Mouse (Mus musculus) kidney, adult 18-20 months (tissue): ENCODE data around the gene Isl2.

Source experiments
- DNase-seq: peaks from one replicate; pipeline ENCODE4 v3.0.0; 2021

Isl2 gene

GRCm38 (mm10) chr9:55538377-55538776 is at the start of gene Isl2:
Isl2 (plus strand) TSS chr9:55538672.
- no peak for DNase-seq

- DNase-seq, result no peak
These were observed 30.6 kb upstream of the Isl2 start for GRCm38 (mm10) chr9:55507922-55508321.

GRCm38 (mm10) chr9:55508701-55509100 is 29.8 kb upstream of the Isl2 start:
- DNase-seq, result no peak

GRCm38 (mm10) chr9:55509731-55510130 is 28.7 kb upstream of the Isl2 start:
- DNase-seq, result no peak

GRCm38 (mm10) chr9:55510651-55511235 is 27.7 kb upstream of the Isl2 start:
- DNase-seq, result peak; percentile 12

- DNase-seq, result no peak
These were observed 26.9 kb upstream of the Isl2 start for GRCm38 (mm10) chr9:55511521-55511993.

- peak; percentile 97 for DNase-seq
These were observed 26.4 kb upstream of the Isl2 start, which contains the start of gene Etfa for GRCm38 (mm10) chr9:55512027-55512543. Etfa (minus strand) TSS chr9:55512243.

- no peak for DNase-seq
These were observed 12.8 kb upstream of the Isl2 start for GRCm38 (mm10) chr9:55525716-55526115.

- peak; percentile 62 for DNase-seq
These were observed 2.6 kb upstream of the Isl2 start for GRCm38 (mm10) chr9:55535907-55536306.

GRCm38 (mm10) chr9:55539006-55539405 is 534 bp downstream of the Isl2 start:
- DNase-seq, result peak; percentile 9

- DNase-seq, result peak; percentile 41
These were observed 1.4 kb downstream of the Isl2 start for GRCm38 (mm10) chr9:55539661-55540390.

GRCm38 (mm10) chr9:55540391-55540770 is 1.9 kb downstream of the Isl2 start:
- DNase-seq, result peak; percentile 42

- peak; percentile 38 for DNase-seq
These were observed 2.4 kb downstream of the Isl2 start for GRCm38 (mm10) chr9:55540888-55541287.

GRCm38 (mm10) chr9:55541681-55542365 is 3.4 kb downstream of the Isl2 start:
- DNase-seq, result peak; percentile 60

- DNase-seq, result peak; percentile 43
These were observed 4.2 kb downstream of the Isl2 start for GRCm38 (mm10) chr9:55542366-55543325.

GRCm38 (mm10) chr9:55543336-55543702 is 4.8 kb downstream of the Isl2 start:
- DNase-seq, result no peak

- peak; percentile 75 for DNase-seq
These were observed 5.4 kb downstream of the Isl2 start for GRCm38 (mm10) chr9:55543703-55544401.

- DNase-seq, result peak; percentile 67
These were observed 6.5 kb downstream of the Isl2 start for GRCm38 (mm10) chr9:55544861-55545555.

GRCm38 (mm10) chr9:55545556-55546175 is 7.2 kb downstream of the Isl2 start:
- DNase-seq, result no peak

- DNase-seq, result peak; percentile 65
These were observed 7.9 kb downstream of the Isl2 start for GRCm38 (mm10) chr9:55546176-55547010.
